Mouse (Mus musculus) natural killer cell, adult 2 months (primary cell): ENCODE results near the gene Dnmbp.

ENCODE experiments used
- DNase-seq, 2 experiments: peaks; one replicate each; pipeline ENCODE4 v3.0.0; 2022; ENCODE audit warnings: low spot score in 2 of 2

The Dnmbp gene

DNA sequence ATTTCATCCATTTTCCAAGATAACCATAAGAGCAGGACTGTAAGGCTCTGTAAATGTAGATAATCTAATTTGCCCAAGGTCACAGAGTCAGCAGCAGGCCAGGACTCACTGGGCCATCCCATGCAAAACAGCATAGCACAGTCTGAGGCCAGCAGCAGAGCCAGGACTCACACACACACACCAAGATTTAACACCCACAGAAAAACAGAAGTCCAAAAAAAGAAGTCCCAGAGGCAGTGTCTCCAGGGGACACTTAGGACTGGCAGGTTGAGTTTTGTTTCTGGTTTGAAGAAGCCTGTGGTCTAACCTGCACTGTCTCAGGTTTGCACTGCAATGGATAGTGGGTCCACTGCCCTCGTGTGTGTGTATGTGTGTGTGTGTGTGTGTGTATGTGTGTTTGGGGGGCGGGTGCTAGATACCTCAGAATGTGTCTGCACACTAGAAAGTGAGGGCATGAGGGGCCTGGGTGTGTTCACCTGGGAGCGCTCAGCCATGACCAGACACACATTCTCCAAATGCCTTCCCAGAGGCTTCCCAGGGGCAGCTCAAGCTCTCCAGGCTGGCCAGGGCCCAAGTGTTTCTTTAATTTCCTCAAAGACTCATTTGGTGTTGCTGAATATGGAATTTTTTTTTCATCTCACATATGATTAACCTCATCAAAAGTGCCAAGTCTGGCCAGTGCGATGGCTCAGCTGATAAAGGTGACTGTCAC is 27.1 kb downstream of the Dnmbp start:
- DNase-seq: no peak

GRCm38 (mm10) chr19:43906492-43906891 is 33.5 kb downstream of the Dnmbp start:
- DNase-seq: no peak

GRCm38 (mm10) chr19:43905985-43906384 is 34.0 kb downstream of the Dnmbp start:
- no peak for DNase-seq

GRCm38 (mm10) chr19:43905136-43905535 is 34.9 kb downstream of the Dnmbp start:
- no peak for DNase-seq

- no peak for DNase-seq
These were observed 35.7 kb downstream of the Dnmbp start for GRCm38 (mm10) chr19:43904327-43904726.

- DNase-seq: no peak
These were observed 37.1 kb downstream of the Dnmbp start for GRCm38 (mm10) chr19:43902887-43903286.

DNA sequence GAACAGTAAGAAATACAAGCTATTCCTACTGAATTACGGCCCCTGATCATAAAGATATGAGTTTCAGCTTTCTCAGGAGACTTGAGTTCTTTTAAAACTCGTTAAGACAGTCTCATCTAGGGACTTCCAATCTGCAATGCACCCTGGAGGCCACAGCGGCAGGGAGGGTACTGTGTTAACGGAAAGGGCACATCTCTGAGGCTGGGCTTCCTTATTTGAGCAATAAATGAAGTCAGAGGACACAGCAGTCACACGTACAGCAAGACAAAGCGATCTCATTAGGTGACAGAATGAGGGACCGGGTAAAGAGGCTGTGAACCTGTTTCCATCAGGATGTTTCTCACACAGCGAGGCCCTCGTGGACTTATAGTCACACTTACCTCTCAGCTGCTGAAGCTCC is 39.3 kb downstream of the Dnmbp start:
- no peak for DNase-seq

DNA sequence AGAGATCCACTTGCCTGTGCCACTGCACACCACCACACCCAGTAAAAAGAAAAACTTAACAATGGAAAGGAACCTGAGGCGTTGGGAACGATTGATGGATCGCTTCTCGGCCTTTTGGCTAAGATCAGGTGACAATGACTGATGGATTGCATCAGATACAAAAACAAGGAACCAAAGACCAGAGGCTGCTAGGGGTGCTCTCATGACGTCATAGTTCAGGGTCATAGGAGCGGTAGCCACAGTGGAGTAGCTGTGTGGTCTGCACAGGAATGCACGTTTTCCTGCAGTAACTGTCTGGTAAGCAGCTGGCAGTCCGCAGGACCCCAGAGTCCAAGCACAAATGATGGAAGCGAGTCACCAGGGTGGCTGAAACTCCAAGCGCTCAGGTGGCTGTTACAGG is 41.4 kb downstream of the Dnmbp start:
- no peak for DNase-seq

DNA sequence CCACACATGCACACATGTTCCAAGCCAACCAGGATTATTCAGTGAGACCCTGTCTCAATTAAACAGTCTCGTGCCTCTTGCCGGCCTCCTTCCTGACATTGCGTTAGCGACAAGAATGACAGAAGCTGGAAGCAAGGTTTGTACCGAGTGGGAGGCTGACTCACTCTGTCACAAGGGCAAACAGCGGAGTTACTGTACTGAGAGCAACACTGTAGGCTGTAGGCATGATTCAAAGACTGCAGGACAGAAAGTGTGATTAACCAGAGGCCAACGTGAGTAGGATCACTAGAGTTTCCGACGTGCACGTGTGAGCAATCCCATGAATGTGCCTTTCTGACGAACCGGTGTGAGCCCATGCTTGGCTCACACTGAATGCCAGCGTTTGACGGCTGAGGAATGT is 43.5 kb downstream of the Dnmbp start:
- no peak for DNase-seq

GRCm38 (mm10) chr19:43895951-43896350 is 44.0 kb downstream of the Dnmbp start:
- no peak for DNase-seq

DNA sequence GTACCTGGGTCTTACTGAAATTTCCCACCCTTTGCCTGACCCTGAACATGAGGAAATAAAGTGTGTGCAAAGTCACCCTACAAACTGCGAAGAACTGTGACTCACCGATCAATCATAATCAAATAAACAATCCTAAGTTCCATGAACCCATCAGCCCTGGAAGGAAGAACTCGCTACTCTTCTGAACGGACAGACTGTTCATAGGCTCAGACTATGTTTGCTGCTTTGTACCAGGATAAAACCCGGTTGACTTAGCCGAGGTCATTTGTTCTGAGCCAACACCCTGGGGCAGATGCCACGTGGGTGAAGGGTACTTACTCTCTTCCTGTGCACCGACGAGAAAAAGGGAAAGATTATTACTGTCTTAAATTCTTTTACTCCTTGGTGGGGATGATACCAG is 45.2 kb downstream of the Dnmbp start:
- DNase-seq: no peak

GRCm38 (mm10) chr19:43894070-43894469 is 45.9 kb downstream of the Dnmbp start:
- no peak for DNase-seq

DNA sequence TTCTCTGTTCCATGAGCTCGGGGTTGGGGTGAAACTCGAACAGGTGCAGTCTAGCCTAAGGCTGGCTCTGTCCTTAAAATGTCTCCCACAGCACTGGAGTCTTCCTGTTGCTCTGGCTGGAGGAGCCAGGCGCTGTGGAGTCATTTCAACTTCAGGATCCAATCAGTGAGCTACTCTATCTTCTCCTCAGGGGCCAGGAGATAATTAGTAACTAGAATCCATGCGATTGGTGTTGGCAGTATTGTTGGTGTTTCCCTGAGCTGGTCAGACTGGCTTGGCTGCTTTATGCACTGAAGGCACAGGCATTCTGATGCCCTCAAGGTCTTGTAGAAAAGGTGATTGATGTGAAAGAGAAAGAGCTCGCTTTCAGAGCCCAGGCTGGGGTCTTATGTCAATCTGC is 49.5 kb downstream of the Dnmbp start:
- no peak for DNase-seq

GRCm38 (mm10) chr19:43887725-43888124 is 52.3 kb downstream of the Dnmbp start:
- DNase-seq: no peak

GRCm38 (mm10) chr19:43887242-43887641 is 52.7 kb downstream of the Dnmbp start:
- DNase-seq: no peak

DNA sequence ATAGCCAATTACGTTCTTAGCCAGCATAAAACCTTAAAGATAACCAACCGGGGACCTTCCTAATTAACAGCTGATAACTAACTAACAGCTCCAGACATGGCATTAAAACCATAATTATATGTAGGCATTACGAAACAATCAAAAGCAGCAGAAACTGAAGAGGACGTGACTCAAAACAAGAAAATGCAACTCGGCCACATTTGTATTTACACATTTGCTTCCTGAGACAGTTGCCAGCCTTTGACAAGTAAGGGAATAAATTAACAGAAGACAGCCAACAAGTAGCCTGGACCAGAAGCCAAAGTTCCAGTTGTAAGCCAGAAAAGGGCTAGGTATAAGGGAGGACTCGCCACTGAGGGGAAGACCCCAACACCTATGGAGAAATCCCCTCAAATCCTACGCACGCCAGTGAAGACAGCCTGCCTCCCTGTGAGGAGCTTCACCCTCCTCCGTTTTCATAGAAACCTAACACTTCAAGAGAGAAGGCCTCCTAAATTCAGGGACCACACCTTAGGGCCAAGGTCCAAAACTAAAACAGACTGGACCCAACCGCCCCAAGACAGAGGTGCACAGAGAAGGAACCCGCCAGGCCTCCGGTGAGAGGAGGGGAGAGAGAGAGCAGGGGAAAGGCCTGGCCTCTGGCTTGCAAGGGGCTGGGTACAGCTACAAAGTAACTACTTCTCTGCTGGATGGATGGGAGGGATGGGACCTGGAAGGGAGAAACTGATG is 53.5 kb downstream of the Dnmbp start:
- no peak for DNase-seq

DNA sequence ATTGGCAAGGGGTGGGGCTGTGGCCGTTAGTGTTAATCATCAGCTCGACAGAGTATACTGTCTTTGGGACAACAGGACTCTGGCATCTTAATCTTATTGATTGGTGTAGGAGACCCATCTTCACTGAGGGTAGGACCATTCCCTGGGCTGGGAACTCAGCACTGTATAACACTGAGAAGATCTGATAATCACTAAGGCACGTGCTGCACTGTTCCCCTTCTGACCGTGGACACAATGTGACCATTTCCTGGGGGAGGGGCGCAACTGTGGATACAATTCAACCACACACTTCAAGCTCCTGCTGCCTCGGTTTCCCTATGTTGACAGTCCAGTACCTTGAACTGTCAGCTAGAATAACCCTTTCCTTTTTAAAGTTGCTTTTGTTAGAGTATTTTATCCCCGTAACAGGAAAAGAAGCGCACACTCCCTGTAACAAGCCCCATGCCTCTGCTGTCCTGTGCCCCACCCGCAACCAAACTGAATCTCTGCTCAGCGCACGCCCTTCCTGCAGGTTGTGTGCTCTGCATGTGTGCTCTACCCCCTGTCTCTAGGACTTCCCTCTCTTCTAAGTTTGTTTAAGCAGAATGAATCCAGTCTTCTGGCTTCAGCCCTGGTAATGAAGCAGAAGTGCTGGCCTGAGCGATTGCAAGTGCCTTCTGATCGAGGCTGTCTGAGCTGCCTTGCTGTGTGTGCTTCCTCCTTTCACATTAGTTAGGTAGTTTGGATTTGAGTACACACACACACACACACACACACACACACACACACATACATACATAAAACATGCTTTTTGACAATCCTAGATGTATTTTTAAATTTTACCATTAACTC is 55.1 kb downstream of the Dnmbp start:
- no peak for DNase-seq

- no peak for DNase-seq
These were observed 57.0 kb downstream of the Dnmbp start for GRCm38 (mm10) chr19:43882895-43883573.

DNA sequence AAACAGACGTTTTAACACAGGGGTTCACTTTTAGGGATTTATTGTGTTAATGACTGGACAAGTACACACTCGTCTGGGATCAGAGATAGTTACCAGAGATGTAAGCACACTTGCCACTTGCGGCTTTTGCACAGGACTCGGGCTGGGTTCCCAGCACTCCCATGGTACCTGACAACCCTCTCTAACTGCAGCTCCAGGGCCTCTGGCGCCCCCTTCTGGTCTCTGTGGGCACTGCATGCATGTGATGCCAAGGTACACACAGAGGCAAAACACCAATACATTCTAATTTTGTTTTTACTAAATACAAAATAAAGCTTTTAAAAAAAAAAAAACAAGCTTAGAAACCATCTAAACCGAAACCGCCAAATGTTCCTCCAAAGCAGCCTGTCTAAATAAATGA is 58.4 kb downstream of the Dnmbp start:
- DNase-seq: no peak

GRCm38 (mm10) chr19:43880420-43880819 is 59.6 kb downstream of the Dnmbp start:
- DNase-seq: no peak

DNA sequence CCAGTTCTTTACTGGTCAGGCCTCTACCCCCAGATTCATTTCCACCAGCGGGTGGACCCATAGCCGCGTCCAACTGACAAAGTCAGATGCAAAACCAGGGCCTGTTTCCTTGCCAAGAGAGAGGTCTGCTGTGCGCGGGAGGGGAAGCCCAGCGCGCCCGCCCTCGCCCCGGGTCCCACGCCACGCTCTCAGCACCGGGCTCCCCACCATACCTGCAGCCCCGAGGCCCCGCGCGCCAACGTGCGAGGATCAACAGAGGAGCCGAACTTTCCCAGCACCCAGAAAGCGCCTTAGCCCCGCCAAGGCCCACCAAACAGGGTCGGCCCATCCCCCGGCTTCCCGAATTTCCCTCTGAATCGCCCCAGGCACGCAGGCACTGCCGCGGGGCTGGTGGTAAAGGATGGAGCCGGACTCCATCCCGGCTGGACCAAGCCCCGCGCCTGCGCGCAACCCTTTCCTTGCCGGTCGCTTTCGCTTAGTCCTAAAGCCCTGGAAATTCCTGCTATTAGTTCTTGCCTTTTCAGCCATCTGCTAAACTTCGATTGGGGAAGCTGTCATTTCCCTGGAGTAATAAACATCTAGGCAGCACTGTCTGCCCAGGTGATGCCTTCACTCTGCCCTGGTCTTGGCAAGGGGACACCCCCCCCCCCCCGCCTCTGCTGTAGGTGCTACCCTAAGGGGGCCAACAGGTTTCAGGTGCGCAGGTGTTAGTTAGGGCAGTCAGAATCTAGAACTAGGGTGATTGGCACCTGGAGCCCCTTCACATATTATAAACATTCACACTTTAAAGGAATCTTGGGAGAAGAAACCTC is 60.4 kb downstream of the Dnmbp start:
- no peak for DNase-seq
